Mouse (Mus musculus): Measurements from ENCODE around the gene Krtap4-9.
"Not testable (repeated sequence)": the region's sequence is repeated elsewhere in the genome, so short reads cannot be mapped to it uniquely, and the experiment has no call there.

Krtap4-9 gene

DNA sequence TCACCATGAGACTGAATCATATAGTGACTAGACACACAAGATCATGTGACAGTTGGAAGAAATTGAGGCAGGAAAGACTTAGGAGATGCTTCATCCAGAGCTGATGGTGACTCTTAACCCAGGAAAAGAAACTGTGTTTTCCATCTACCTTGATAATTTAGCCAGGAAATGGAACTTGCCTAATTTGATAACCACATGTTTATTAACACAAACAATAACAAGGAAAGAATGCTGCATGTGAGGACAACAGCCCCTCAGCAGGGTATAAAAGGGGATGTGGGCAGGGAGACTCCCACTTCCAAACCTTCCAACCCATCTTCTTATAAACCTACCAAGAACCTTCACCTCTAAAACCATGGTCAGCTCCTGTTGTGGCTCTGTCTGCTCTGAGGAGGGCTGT is at the start of gene Krtap4-9:
TSS of gene Krtap4-9 (plus strand) at position 301 of the 400 bp plus-strand sequence.
- DNase-seq (ENCODE audit: low spot score), result not testable (repeated sequence)

GRCm38 (mm10) chr11:99743985-99744384 is 41.0 kb upstream of the Krtap4-9 start:
- DNase-seq (ENCODE audit: low spot score), result no peak

DNA sequence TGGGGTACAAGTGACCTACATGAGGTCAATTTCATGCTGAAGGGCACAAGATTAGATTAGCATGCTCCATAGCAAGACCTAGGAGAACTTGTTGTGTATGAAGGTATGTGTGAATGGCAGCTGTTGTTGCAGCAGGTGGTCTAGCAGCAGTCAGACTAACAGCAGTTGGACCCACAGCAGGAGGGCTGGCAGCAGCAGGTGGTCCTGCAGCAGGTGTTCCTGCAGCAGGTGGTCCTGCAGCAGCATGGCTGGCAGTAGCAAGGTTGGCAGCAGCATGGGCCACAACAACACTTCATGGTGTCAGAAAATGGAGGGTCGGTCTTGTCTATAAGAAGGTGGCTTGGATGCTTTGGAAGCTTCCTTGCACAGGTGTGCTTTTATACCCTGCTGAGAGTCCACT is 26.1 kb upstream of the Krtap4-9 start:
- no peak for DNase-seq (ENCODE audit: low spot score)

DNA sequence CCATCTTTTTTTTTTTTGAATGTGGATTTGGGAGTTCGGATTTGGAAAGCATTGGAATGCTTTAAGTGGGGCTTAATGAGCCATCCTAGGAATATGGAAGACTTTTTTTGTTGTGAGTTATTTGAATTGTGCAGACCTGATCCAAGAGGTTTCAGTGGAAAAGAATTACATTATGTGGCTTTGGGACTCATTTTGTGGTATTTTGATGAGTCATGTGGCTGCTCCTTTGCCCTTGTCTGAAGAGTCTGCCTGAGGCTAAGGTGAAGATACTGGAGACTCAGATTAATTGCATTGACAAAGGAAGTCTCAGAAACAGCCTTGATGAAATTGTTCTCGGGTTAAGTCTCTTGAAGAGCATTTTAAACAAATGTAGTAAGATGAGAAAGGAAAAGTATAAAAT is 16.6 kb upstream of the Krtap4-9 start:
- DNase-seq (ENCODE audit: low spot score), result no peak

- DNase-seq (ENCODE audit: low spot score), result not testable (repeated sequence)
Observed at GRCm38 (mm10) chr11:99772813-99773212, 12.2 kb upstream of the Krtap4-9 start, which contains the start of gene Gm11595. Gm11595 (minus strand) TSS chr11:99772913.

- DNase-seq (ENCODE audit: low spot score), result no peak
Observed at GRCm38 (mm10) chr11:99778401-99778800, 6.6 kb upstream of the Krtap4-9 start.

GRCm38 (mm10) chr11:99780604-99781003 is 4.4 kb upstream of the Krtap4-9 start, which contains the start of gene Krtap4-8:
Krtap4-8 (minus strand) TSS chr11:99780704.
- DNase-seq (ENCODE audit: low spot score), result no peak

DNA sequence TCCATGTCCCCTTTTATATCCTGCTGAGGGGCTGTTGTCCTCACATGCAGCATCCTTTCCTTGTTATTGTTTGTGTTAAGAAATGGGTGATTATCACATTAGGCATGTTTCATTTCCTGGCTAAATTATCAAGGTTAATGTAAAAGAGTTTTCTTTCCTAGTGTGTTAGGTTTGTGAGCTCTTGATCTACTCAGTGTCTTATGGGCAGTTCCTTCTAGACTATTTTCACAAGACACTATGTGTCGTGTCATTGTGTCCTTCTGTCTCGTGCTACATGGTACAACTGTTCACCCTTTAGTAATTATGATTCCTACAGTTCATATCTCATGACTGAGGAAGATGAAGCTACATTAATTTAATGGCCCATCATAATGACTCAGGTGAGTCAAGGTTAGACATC is 8.4 kb downstream of the Krtap4-9 start, which contains the start of gene Gm11596:
TSS of gene Gm11596 (minus strand) at position 101 of the 400 bp plus-strand sequence.
- DNase-seq (ENCODE audit: low spot score), result no peak

GRCm38 (mm10) chr11:99798832-99799231 is 13.8 kb downstream of the Krtap4-9 start, which contains the start of gene Gm11569:
Gm11569 (minus strand) TSS chr11:99798932.
- not testable (repeated sequence) for DNase-seq (ENCODE audit: low spot score)

DNA sequence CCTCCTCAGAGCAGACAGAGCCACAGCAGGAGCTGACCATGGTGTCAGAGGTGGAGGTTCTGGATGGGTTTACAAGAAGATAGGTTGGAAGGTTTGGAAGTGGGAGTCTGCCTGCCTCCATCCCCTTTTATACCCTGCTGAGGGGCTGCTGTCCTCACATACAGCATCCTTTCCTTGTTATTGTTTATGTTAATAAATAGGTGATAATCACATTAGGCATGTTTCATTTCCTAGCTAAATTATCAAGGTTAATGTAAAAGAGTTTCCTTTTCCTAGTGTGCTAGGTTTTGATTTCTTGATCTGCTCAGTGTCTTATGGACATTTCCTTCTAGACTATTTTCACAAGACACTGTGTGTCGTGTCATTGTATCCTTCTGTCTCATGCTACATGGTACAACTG is 19.3 kb downstream of the Krtap4-9 start, which contains the start of gene Gm11554:
TSS of gene Gm11554 (minus strand) at position 101 of the 400 bp plus-strand sequence.
- not testable (repeated sequence) for DNase-seq (ENCODE audit: low spot score)

DNA sequence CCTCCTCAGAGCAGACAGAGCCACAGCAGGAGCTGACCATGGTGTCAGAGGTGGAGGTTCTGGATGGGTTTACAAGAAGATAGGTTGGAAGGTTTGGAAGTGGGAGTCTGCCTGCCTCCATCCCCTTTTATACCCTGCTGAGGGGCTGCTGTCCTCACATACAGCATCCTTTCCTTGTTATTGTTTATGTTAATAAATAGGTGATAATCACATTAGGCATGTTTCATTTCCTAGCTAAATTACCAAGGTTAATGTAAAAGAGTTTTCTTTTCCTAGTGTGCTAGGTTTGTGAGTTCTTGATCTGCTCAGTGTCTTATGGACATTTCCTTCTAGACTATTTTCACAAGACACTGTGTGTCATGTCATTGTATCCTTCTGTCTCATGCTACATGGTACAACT is 24.8 kb downstream of the Krtap4-9 start, which contains the start of gene Krtap4-13:
TSS of gene Krtap4-13 (minus strand) at position 101 of the 400 bp plus-strand sequence.
- DNase-seq (ENCODE audit: low spot score), result not testable (repeated sequence)

- DNase-seq (ENCODE audit: low spot score), result not testable (repeated sequence)
Observed at GRCm38 (mm10) chr11:99815566-99815965, 30.6 kb downstream of the Krtap4-9 start, which contains the start of gene Gm11564. Gm11564 (minus strand) TSS chr11:99815666.
